Mouse (Mus musculus) heart, postnatal 0 days (tissue): ENCODE measurements around the gene Aph1c.
A peak's percentile ranks its signal among the peaks of the same experiment; 100 is the strongest.
"Not testable (repeated sequence)": the region's sequence is repeated elsewhere in the genome, so short reads cannot be mapped to it uniquely, and the experiment has no call there.

ENCODE experiments used
- CTCF ChIP-seq: IDR thresholded peaks from 2 replicates; pipeline ENCODE4 v1.5.1; 2016; ENCODE audit warnings: antibody characterized with exemption, control low read depth, low read depth
- EP300 ChIP-seq: IDR thresholded peaks from 2 replicates; pipeline ENCODE4 v1.6.1; 2016; ENCODE audit warnings: antibody characterized with exemption, low read depth

DNA sequence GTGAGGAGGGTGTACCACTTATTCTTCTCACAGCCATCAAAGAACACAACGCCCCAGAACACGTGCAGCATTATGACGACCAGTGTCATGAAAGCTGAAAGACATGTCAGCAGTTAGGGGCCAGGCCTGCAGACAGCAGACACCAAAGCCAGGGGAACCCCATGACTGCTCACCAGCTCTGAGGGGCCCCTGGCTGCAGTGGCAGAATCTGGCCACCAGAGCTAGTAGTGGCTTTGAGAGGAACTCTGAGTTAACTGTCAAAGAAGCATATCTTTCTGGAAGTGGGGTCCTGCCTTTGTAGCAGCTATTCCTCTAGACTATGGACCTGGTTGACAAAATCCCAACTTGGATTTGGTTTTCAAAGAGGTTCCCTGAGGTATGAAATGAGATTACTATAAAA lies 50.0 kb downstream of the Aph1c start:
- TF ChIP-seq CTCF = peak; percentile 5; the same call in 1 of the 2 replicates
- not testable (repeated sequence) for TF ChIP-seq EP300
